ENCODE assay signal across 8 mouse cellular contexts in the genomic region with DNA sequence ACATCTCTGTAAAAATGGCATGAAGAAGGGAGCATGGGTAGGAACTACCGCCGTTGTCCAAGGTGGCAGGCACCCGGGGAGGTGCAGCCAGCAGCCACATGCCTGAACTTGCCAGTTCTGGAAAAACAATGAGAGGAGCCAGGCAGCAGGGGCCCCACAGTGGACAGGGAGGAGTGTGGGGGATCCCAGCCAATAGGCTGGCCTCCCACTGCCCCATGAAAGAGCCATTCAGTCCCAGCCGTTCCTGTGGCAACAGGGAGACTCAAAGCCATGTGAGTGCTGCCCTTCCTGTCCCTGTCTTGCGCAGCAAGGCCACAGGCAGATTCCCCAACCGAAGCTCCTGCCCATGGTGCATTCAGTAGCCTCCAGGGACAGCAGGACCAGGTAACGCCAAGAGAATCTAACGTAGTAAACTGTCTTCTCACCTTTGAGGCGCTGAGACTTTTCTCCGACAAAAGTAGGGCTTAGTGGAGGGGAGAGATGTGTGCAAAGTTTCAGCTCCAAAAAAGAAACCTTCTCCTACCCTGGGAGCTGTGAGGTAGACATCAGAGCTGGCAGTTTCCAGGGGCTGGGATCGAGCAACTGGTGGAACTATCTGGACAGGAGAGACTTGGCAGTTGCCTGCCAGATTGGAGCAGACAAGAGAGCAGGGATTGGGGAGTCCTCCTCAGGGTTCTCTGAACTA. TPM values are rescaled to one million over a fixed set of nuclear protein-coding genes. Genes with fewer than 3 reads are reported as not detected.
A peak's percentile ranks its signal among the peaks of the same experiment; 100 is the strongest.
DNase-seq lines count a peak whose midpoint lies in the region; ATAC-seq lines count a peak whose summit lies in the region.

No protein-coding gene starts in this region.

- WGBS in heart, embryonic 14.5 days, result 24% methylated on average over 11 of the region's 11 CpGs
- 25% methylated on average over 11 of the region's 11 CpGs for WGBS in midbrain, embryonic 10.5 days

- no peak for ATAC-seq in heart, embryonic 14.5 days (ENCODE audit: insufficient number of reproducible peaks, insufficient read depth, low FRiP score, low read depth)

- intact Hi-C loops in gastrocnemius, postnatal 36 days (cut with DNase I), result no loop called here

- peak overlapping the region; percentile 77 for H3K4me2 ChIP-seq in heart, embryonic 14.5 days (ENCODE audit: low read length)

- H3K4me1 ChIP-seq in heart, embryonic 14.5 days (ENCODE audit: control insufficient read depth in 2 of 2, insufficient read depth in 2 of 2, low read length in 2 of 2), result peaks cover 48 to 69% of the 10 kb centered on the region in 2 experiments
- peaks cover 92% of the 10 kb centered on the region for H3K4me1 ChIP-seq in midbrain, embryonic 10.5 days

- peak overlapping the region in 1 of 2 experiments; percentile 4; a peak in 1 of 4 replicates for H3K4me3 ChIP-seq in heart, embryonic 14.5 days (ENCODE audit: control insufficient read depth in 1 of 2, insufficient read depth in 1 of 2, low read depth in 1 of 2, low read length in 2 of 2)
- H3K4me3 ChIP-seq in midbrain, embryonic 10.5 days, result peak overlapping the region; percentile 41

- H3K36me3 ChIP-seq in heart, embryonic 14.5 days (ENCODE audit: control insufficient read depth, insufficient read depth, low read length), result peaks cover 11% of the 10 kb centered on the region
- H3K36me3 ChIP-seq in midbrain, embryonic 10.5 days, result 0 out of 2 replicates have a peak, but pooled peaks cover 3% of the 10 kb centered on the region

- H3K27ac ChIP-seq in heart, embryonic 14.5 days (replicated peaks in 1 of 2; ENCODE audit: control insufficient read depth in 1 of 2, insufficient read depth in 1 of 2, low read depth in 2 of 2, low read length in 2 of 2), result peak overlapping the region; percentile 1 to 61; a peak in 3 of 4 replicates
- H3K27ac ChIP-seq in midbrain, embryonic 10.5 days (replicated peaks), result peak overlapping the region; percentile 87

- DNase-seq in adrenal gland, adult (ENCODE audit: inconsistent age in 2 of 2, low spot score in 1 of 2), result peak; percentile 71 to 87
- no peak for DNase-seq in adrenal gland, postnatal 25 days
- DNase-seq in right cerebral cortex, postnatal 10 days (ENCODE audit: low spot score in 2 of 2), result peak; percentile 72 to 83
- DNase-seq in right cerebral cortex, adult 2 months (ENCODE audit: low spot score in 2 of 2), result no peak
- peak; percentile 80 for DNase-seq in midbrain, embryonic 10.5 days (ENCODE audit: low spot score)
- no peak for DNase-seq in ovary, adult 18-20 months (ENCODE audit: low spot score)
- no peak for DNase-seq in gastrocnemius, postnatal 36 days

- H3K9me3 ChIP-seq in heart, embryonic 14.5 days (ENCODE audit: control insufficient read depth, low read length), result no peaks in the 10 kb centered on the region
- no peaks in the 10 kb centered on the region for H3K9me3 ChIP-seq in midbrain, embryonic 10.5 days (replicated peaks)

- peak overlapping the region; percentile 53 for H3K9ac ChIP-seq in heart, embryonic 14.5 days (ENCODE audit: low read length)

- H3K27me3 ChIP-seq in heart, embryonic 14.5 days (ENCODE audit: control insufficient read depth, insufficient read depth, low read length), result no peaks in the 10 kb centered on the region
- peaks cover 58% of the 10 kb centered on the region for H3K27me3 ChIP-seq in midbrain, embryonic 10.5 days (ENCODE audit: low read depth, poor library complexity, severe bottlenecking)

RNA-seq across cellular contexts. Expression of gene Usp2, which starts 5.2 kb away (rescaled TPM):
- total RNA-seq in adrenal gland, postnatal 25 days (2021), result 20.9 and 22.8 TPM in 2 replicates
- 73.5 and 80.7 TPM in 2 replicates for polyA plus RNA-seq in heart, embryonic 14.5 days (2014; fragmentation: Nextera tagmentation; extraction: Ambion mirVana)
- polyA plus RNA-seq in midbrain, embryonic 10.5 days (2016; fragmentation: Nextera tagmentation; extraction: Ambion mirVana), result 11.3 and 16.5 TPM in 2 replicates
- 100 to 1,000 TPM; 236 to 254 TPM for total RNA-seq in gastrocnemius, postnatal 36 days (2021)

RNA-seq across cellular contexts. Expression of gene Thy1, which starts 28.9 kb away (rescaled TPM):
- total RNA-seq in adrenal gland, postnatal 25 days (2021), result 30.8 and 37.7 TPM in 2 replicates
- 2.5 and 2.7 TPM in 2 replicates for polyA plus RNA-seq in heart, embryonic 14.5 days (2014; fragmentation: Nextera tagmentation; extraction: Ambion mirVana)
- polyA plus RNA-seq in midbrain, embryonic 10.5 days (2016; fragmentation: Nextera tagmentation; extraction: Ambion mirVana), result not detected in 2 replicates
- 10 to 100 TPM; 13.2 to 18.7 TPM for total RNA-seq in gastrocnemius, postnatal 36 days (2021)

RNA-seq across cellular contexts. Expression of gene Mfrp, which starts 29.5 kb away (rescaled TPM):
- not detected in 2 replicates for total RNA-seq in adrenal gland, postnatal 25 days (2021)
- not detected in 2 replicates for polyA plus RNA-seq in heart, embryonic 14.5 days (2014; fragmentation: Nextera tagmentation; extraction: Ambion mirVana)
- polyA plus RNA-seq in midbrain, embryonic 10.5 days (2016; fragmentation: Nextera tagmentation; extraction: Ambion mirVana), result 0.07 and 0.17 TPM in 2 replicates
- total RNA-seq in gastrocnemius, postnatal 36 days (2021), result not detected

RNA-seq across cellular contexts. Expression of gene C1qtnf5, which starts 35.0 kb away (rescaled TPM):
- 9.9 and 10.9 TPM in 2 replicates for total RNA-seq in adrenal gland, postnatal 25 days (2021)
- polyA plus RNA-seq in heart, embryonic 14.5 days (2014; fragmentation: Nextera tagmentation; extraction: Ambion mirVana), result 2.3 and 2.7 TPM in 2 replicates
- 0.29 and 0.93 TPM in 2 replicates for polyA plus RNA-seq in midbrain, embryonic 10.5 days (2016; fragmentation: Nextera tagmentation; extraction: Ambion mirVana)
- 1 to 10 TPM; 6.7 to 9.6 TPM for total RNA-seq in gastrocnemius, postnatal 36 days (2021)

RNA-seq across cellular contexts. Expression of gene Gm49380, which starts 41.2 kb away (rescaled TPM):
- 0.82 and 1.5 TPM in 2 replicates for total RNA-seq in adrenal gland, postnatal 25 days (2021)
- polyA plus RNA-seq in heart, embryonic 14.5 days (2014; fragmentation: Nextera tagmentation; extraction: Ambion mirVana), result 0.07 and 0.08 TPM in 2 replicates
- 0.35 and 0.63 TPM in 2 replicates for polyA plus RNA-seq in midbrain, embryonic 10.5 days (2016; fragmentation: Nextera tagmentation; extraction: Ambion mirVana)
- 1 to 10 TPM in 1 of 2 experiments, under 1 TPM in 1; 0.57 to 1.3 TPM for total RNA-seq in gastrocnemius, postnatal 36 days (2021)

Comparison
In these comparisons a context has a peak if more than half of its experiments do, and no peak if none do; other contexts are left out.
1. DNase-seq: peak in adrenal gland, adult (2 of 2), right cerebral cortex, postnatal 10 days (2 of 2) and midbrain, embryonic 10.5 days (single experiment); none in adrenal gland, postnatal 25 days (single experiment), right cerebral cortex, adult 2 months (0 of 2), ovary, adult 18-20 months (single experiment) and gastrocnemius, postnatal 36 days (0 of 2).